Mouse (Mus musculus): Measurements from ENCODE around the gene Tpst2. TPM values are rescaled to one million over a fixed set of nuclear protein-coding genes. Genes with fewer than 3 reads are reported as not detected.

Gene Tpst2
- total RNA-seq, 2 experiments from 2014 or later: 50.6 to 55.5 TPM

- intact Hi-C loops (cut with DNase I): no loop called here
- no peak for DNase-seq
Observed at GRCm38 (mm10) chr5:112360077-112360476, 83.6 kb downstream of the Tpst2 start.

GRCm38 (mm10) chr5:112364184-112364797, 87.8 kb downstream of the Tpst2 start:
- intact Hi-C loops (cut with DNase I): no loop called here
- DNase-seq: no peak

Other genes starting within 250 kb of the Tpst2 start
- 1 to 10 TPM; 7.2 to 7.8 TPM for gene Cryba4, start 24.2 kb upstream of the Tpst2 start, total RNA-seq (2021)
- 1 to 10 TPM; 1.4 to 1.9 TPM for gene Crybb1, start 20.9 kb upstream of the Tpst2 start, total RNA-seq (2021)
- gene Tfip11, start 49.7 kb downstream of the Tpst2 start, total RNA-seq (2021): 10 to 100 TPM; 18.8 to 19.5 TPM
- 1 to 10 TPM; 8.4 to 9.4 TPM for gene Srrd, start 66.3 kb downstream of the Tpst2 start, total RNA-seq (2021)
- gene Hps4, start 66.4 kb downstream of the Tpst2 start, total RNA-seq (2021): 10 to 100 TPM; 14.6 to 15.9 TPM
- gene Gm6583, start 79.3 kb downstream of the Tpst2 start, total RNA-seq (2021): under 1 TPM in 1 of 2 experiments, not detected in 1; 0.10 TPM
- gene Asphd2, start 118.2 kb downstream of the Tpst2 start, total RNA-seq (2021): under 1 TPM; 0.55 to 0.80 TPM
- gene Gm6588, start 172.7 kb downstream of the Tpst2 start, total RNA-seq (2021): not detected

Data from heart, postnatal 14 days (tissue).